Mouse (Mus musculus): Measurements from ENCODE around the gene Pde8b. TPM values are rescaled to one million over a fixed set of nuclear protein-coding genes. Genes with fewer than 3 reads are reported as not detected.

Gene Pde8b
- total RNA-seq, 2 experiments from 2014 or later: 132 to 151 TPM

GRCm38 (mm10) chr13:95063390-95064017 is 186.6 kb downstream of the Pde8b start:
- intact Hi-C loops (cut with DNase I): no loop called here
- no peak for DNase-seq (ENCODE audit: extremely low spot score in 1 of 2, low spot score in 2 of 2)
- Histone ChIP-seq H3K4me3 (no peak overlapping the region), H3K27ac (no peak overlapping the region)
- TF ChIP-seq CTCF (IDR thresholded peaks at IDR 0.05): no peak

GRCm38 (mm10) chr13:95058885-95059284 is 191.3 kb downstream of the Pde8b start:
- no peak for DNase-seq (ENCODE audit: extremely low spot score in 1 of 2, low spot score in 2 of 2)
- intact Hi-C loops (cut with DNase I): no loop called here
- Histone ChIP-seq H3K27ac (no peak overlapping the region), H3K4me3 (no peak overlapping the region)
- TF ChIP-seq CTCF (IDR thresholded peaks at IDR 0.05): no peak

DNA sequence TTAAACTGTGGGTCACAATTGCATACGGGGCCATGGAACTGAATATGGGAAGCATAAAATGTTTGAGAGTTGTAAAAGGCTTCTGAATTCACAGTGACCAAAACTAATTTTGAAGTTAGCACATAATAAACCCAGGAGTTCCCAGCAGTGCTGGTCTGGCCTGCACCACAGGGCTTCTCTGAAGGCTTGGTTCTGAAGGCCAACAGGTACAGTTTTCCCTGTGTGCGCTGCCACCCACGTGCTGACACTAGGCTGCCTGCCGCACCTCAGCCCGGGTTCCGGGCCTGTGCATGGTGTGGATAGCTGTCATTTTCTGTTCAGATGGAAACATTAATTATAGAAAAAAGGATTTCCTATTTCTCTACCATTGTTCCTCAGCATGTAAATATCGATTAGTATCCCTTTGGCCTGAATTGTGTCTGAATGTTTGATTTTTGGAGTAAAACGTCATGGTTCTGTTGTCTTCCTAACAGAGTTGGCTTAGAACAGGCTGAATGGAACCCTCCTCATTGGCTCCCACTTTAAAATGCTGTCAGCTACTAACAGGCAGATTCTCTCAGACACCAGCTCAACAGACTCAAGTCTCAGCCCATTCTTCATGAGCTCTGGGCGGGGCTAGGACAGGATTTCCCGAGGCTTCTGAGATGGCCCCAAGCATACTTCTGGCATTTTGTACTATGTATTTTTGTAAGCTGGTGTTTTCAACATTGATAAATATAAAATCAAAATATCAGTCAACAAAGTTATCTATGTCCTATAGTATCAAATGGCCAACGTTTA is 193.4 kb downstream of the Pde8b start:
- Histone ChIP-seq H3K4me3 (no peak overlapping the region), H3K27ac (no peak overlapping the region)
- no peak for TF ChIP-seq CTCF (IDR thresholded peaks at IDR 0.05)
- DNase-seq (ENCODE audit: extremely low spot score in 1 of 2, low spot score in 2 of 2): no peak
- intact Hi-C loops (cut with DNase I): no loop called here

DNA sequence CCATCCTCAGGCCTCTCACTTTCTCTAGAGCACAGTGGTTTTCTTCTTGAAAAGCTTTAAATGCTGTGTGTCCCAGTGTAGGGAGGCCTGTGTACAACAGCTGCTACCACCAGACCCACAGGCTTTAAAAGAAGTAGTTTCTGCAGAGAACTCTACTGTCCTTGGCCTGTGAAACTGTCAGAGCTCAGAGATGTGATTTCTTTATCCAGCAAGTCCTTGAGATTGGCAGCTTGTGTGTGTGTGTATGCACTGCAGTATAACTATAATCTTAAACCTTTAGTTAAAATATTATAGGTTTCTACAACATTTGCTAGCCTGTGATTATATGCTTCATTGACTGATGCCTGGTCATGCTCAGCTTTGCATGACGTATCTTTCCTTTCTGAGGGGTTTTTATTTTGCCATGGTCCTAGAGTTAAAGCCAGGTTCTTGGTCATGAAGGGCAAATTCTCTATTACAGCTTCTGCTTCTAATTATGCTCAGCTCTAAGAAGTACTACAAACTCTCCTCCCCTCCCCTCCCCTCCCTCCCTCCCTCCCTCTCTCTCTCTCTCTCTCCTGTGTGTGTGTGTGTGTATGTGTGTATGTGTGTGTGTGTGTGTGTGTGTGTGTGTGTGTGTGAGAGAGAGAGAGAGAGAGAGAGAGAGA is 194.3 kb downstream of the Pde8b start:
- Histone ChIP-seq H3K27ac (no peak overlapping the region), H3K4me3 (no peak overlapping the region)
- no peak for TF ChIP-seq CTCF (IDR thresholded peaks at IDR 0.05)
- no peak for DNase-seq (ENCODE audit: extremely low spot score in 1 of 2, low spot score in 2 of 2)
- intact Hi-C loops (cut with DNase I): no loop called here

DNA sequence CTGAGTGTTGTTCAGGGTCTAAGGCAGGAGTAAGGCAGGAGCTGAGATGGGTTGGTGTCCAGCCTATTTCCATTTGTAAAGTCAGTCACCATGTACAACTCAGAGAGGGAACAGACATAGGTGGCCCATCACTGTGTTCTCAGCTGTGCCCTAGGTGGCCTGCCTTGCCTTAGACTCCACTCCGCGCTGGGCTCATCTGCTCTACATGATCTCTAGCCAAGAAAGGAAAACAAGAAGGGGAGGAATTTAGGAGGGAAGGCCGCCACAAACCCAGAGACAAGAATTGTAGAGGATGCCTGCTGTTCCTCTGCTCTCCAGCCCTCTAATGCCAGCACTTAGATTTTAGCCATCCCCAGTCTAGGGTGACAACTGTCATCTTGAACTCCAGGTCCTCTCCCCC is 197.7 kb downstream of the Pde8b start:
- no peak overlapping the region for H3K4me3 ChIP-seq
- no peak overlapping the region for H3K27ac ChIP-seq
- intact Hi-C loops (cut with DNase I): no loop called here
- no peak for TF ChIP-seq CTCF (IDR thresholded peaks at IDR 0.05)
- no peak for DNase-seq (ENCODE audit: extremely low spot score in 1 of 2, low spot score in 2 of 2)

GRCm38 (mm10) chr13:95050398-95050797 is 199.7 kb downstream of the Pde8b start:
- no peak for TF ChIP-seq CTCF (IDR thresholded peaks at IDR 0.05)
- intact Hi-C loops (cut with DNase I): no loop called here

GRCm38 (mm10) chr13:95044108-95044507 is 206.0 kb downstream of the Pde8b start:
- Histone ChIP-seq H3K4me3 (no peak overlapping the region), H3K27ac (no peak overlapping the region)
- no peak for TF ChIP-seq CTCF (IDR thresholded peaks at IDR 0.05)
- no peak for DNase-seq (ENCODE audit: extremely low spot score in 1 of 2, low spot score in 2 of 2)
- intact Hi-C loops (cut with DNase I): no loop called here

More at GRCm38 (mm10) chr13:95050398-95050797, 199.7 kb downstream of the Pde8b start:
- no peak for DNase-seq (ENCODE audit: extremely low spot score in 1 of 2, low spot score in 2 of 2)
- H3K4me3 ChIP-seq: no peak overlapping the region
- H3K27ac ChIP-seq: no peak overlapping the region

DNA sequence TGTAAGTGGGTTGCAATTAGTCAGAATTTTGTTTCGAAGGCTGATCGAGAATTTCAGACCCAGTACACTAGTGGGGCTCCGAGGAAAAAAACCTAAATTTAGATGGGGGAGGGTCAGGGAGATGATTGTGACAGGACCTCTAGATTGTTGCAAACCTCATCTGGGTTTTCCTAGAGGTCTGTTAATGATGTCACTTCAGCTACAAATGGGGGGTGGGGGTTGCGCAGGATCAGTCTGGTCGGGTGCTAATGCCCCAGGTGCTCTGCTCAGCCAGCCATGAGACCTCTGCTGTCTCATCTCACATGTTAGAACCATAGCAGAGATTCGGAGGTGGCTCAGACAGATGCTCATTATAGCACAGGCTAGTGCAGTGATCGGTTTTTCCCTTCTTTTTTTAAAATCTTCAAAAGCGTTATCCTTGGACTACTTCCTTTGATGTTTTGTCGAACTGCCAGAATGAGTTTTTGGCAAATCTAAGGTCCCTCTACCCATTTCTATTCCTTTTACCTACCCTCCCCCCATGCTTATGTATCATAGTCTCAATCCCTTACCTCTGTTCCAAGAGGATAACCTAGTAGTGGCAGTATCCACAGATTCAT is 209.9 kb downstream of the Pde8b start:
- TF ChIP-seq CTCF (IDR thresholded peaks at IDR 0.05): no peak
- no peak for DNase-seq (ENCODE audit: extremely low spot score in 1 of 2, low spot score in 2 of 2)
- H3K27ac ChIP-seq: no peak overlapping the region
- no peak overlapping the region for H3K4me3 ChIP-seq
- intact Hi-C loops (cut with DNase I): no loop called here

DNA sequence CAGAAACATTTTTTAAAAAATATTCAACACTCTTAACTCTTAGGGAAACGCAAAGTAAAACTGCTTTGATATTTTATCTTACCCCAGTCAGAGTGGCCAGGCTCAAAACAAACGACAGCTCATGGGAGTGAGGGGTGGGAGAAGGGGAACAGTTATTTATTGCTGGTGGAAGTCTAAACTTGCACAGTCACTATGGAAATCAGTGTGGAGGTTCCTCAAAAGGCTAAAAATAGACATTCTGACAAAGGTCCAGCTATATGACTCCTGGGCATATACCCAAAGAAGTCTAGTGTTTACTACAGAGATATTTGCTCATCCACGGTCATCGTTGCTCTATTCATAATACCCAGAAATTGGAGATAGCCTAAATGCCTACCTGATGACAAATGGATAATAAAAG is 211.9 kb downstream of the Pde8b start:
- H3K27ac ChIP-seq: no peak overlapping the region
- H3K4me3 ChIP-seq: no peak overlapping the region
- no peak for TF ChIP-seq CTCF (IDR thresholded peaks at IDR 0.05)
- no peak for DNase-seq (ENCODE audit: extremely low spot score in 1 of 2, low spot score in 2 of 2)
- intact Hi-C loops (cut with DNase I): no loop called here

- peak overlapping the region; percentile 87 for H3K27ac ChIP-seq
- DNase-seq (ENCODE audit: extremely low spot score in 1 of 2, low spot score in 2 of 2): no peak
- no peak for TF ChIP-seq CTCF (IDR thresholded peaks at IDR 0.05)
- intact Hi-C loops (cut with DNase I): loop anchor here (5.0 kb wide), 1 partner anchor 188 kb away; no protein-coding TSS in a partner anchor
- H3K4me3 ChIP-seq: no peak overlapping the region
Measured at GRCm38 (mm10) chr13:95034715-95035114, 215.4 kb downstream of the Pde8b start.

DNA sequence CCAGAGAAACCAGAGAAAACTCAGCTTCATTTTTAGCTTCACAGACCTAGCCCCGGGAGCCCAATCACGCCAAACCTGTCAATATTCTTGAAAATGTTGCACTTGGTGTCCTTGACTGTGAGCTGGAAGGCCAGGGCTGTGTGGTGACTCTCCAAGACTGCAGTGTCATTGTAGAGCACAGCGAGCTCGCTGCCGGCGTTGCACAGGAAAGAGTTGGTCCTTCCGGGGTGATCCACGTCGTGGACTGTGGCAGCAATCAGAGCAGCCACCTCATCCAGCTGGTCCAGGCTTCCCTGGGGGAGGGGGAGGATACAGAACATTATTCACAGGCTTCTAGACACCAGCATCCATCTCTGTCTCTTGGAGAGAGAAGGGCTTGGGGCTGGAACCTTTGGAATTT is 216.0 kb downstream of the Pde8b start:
- intact Hi-C loops (cut with DNase I): loop anchor here (5.0 kb wide), 1 partner anchor 188 kb away; no protein-coding TSS in a partner anchor
- Histone ChIP-seq H3K27ac (peak overlapping the region; percentile 87), H3K4me3 (no peak overlapping the region)
- TF ChIP-seq CTCF (IDR thresholded peaks at IDR 0.05): no peak
- no peak for DNase-seq (ENCODE audit: extremely low spot score in 1 of 2, low spot score in 2 of 2)

GRCm38 (mm10) chr13:95032973-95033372 is 217.2 kb downstream of the Pde8b start:
- intact Hi-C loops (cut with DNase I): loop anchor here (5.0 kb wide), 1 partner anchor 189 kb away; no protein-coding TSS in a partner anchor
- DNase-seq (ENCODE audit: extremely low spot score in 1 of 2, low spot score in 2 of 2): no peak
- Histone ChIP-seq H3K27ac (peak overlapping the region; percentile 87; the same call in 1 of the 2 replicates), H3K4me3 (no peak overlapping the region)
- no peak for TF ChIP-seq CTCF (IDR thresholded peaks at IDR 0.05)
